Mouse (Mus musculus): Measurements from ENCODE around the gene Cldn4. TPM values are rescaled to one million over a fixed set of nuclear protein-coding genes. Genes with fewer than 3 reads are reported as not detected.

The Cldn4 gene
- polyA plus RNA-seq (2015; fragmentation: Nextera tagmentation; extraction: Ambion mirVana) = not detected in 2 replicates

- ATAC-seq = no peak
- no peaks in the 10 kb centered on the region for H3K9me3 ChIP-seq (ENCODE audit: control insufficient read depth, low read length)
- H3K4me2 ChIP-seq (ENCODE audit: low read length) = no peak within 1 kb of the TSS
- WGBS = 10% methylated on average over 11 of the region's 11 CpGs
- no peak within 1 kb of the TSS for H3K9ac ChIP-seq (replicated peaks; ENCODE audit: low read depth, low read length)
- H3K36me3 ChIP-seq (ENCODE audit: control insufficient read depth, insufficient read depth) = no peaks in the 10 kb centered on the region
- H3K4me1 ChIP-seq (replicated peaks; ENCODE audit: control insufficient read depth, insufficient read depth, low read length) = no peaks in the 10 kb centered on the region
- no peak within 1 kb of the TSS for H3K27ac ChIP-seq (ENCODE audit: low read length)
- H3K27me3 ChIP-seq (replicated peaks; ENCODE audit: control insufficient read depth, insufficient read depth, low read length) = peaks cover 24% of the 10 kb centered on the region
- H3K4me3 ChIP-seq (replicated peaks; ENCODE audit: low read length) = no peak within 1 kb of the TSS
These were observed at the start of gene Cldn4 for GRCm38 (mm10) chr5:134946857-134947255. TSS of gene Cldn4 (minus strand) at chr5:134946934.

GRCm38 (mm10) chr5:134992566-134992965 lies 45.8 kb upstream of the Cldn4 start:
- WGBS = 89% methylated on average over 5 of the region's 5 CpGs
- H3K27me3 ChIP-seq (replicated peaks; ENCODE audit: control insufficient read depth, insufficient read depth, low read length) = peaks cover 4% of the 10 kb centered on the region
- ATAC-seq = no peak
- H3K27ac ChIP-seq (ENCODE audit: low read length) = no peak overlapping the region
- H3K9me3 ChIP-seq (ENCODE audit: control insufficient read depth, low read length) = no peaks in the 10 kb centered on the region
- H3K4me1 ChIP-seq (replicated peaks; ENCODE audit: control insufficient read depth, insufficient read depth, low read length) = no peaks in the 10 kb centered on the region
- H3K4me3 ChIP-seq (replicated peaks; ENCODE audit: low read length) = no peak overlapping the region
- no peak overlapping the region for H3K4me2 ChIP-seq (ENCODE audit: low read length)
- H3K36me3 ChIP-seq (ENCODE audit: control insufficient read depth, insufficient read depth) = no peaks in the 10 kb centered on the region
- H3K9ac ChIP-seq (replicated peaks; ENCODE audit: low read depth, low read length) = no peak overlapping the region

DNA sequence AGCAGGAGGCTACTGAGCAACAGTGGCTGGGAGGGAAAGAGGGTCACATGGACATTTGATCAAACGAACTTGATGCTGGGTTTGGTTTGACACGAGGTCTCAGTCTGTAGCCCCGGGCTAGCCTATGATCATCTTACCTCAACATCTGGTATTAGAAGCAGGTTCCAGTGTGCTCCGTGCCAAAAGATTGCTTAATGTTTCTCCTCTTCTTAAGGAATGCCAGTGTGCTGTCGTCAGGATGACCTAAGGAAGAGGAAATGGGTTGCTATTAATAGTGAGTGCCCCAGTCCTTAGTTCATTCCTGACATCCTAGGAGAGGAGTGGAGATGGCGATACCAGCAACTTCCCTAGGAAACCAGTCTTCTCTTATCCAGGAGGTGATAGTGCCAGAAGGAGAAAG lies 43.0 kb upstream of the Cldn4 start:
- Histone ChIP-seq H3K36me3 (ENCODE audit: control insufficient read depth, insufficient read depth) (no peaks in the 10 kb centered on the region), H3K4me3 (replicated peaks; ENCODE audit: low read length) (no peak overlapping the region), H3K27ac (ENCODE audit: low read length) (no peak overlapping the region), H3K9ac (replicated peaks; ENCODE audit: low read depth, low read length) (no peak overlapping the region), H3K27me3 (replicated peaks; ENCODE audit: control insufficient read depth, insufficient read depth, low read length) (peaks cover 31% of the 10 kb centered on the region), H3K4me2 (ENCODE audit: low read length) (no peak overlapping the region), H3K9me3 (ENCODE audit: control insufficient read depth, low read length) (no peaks in the 10 kb centered on the region), H3K4me1 (replicated peaks; ENCODE audit: control insufficient read depth, insufficient read depth, low read length) (peaks cover 13% of the 10 kb centered on the region)
- WGBS = 78% methylated on average over 6 of the region's 6 CpGs
- no peak for ATAC-seq

- H3K9ac ChIP-seq (replicated peaks; ENCODE audit: low read depth, low read length) = no peak overlapping the region
- peaks cover 32% of the 10 kb centered on the region for H3K27me3 ChIP-seq (replicated peaks; ENCODE audit: control insufficient read depth, insufficient read depth, low read length)
- WGBS = 82% methylated on average over 11 of the region's 11 CpGs
- no peak for ATAC-seq
- H3K4me2 ChIP-seq (ENCODE audit: low read length) = no peak overlapping the region
- peaks cover 13% of the 10 kb centered on the region for H3K4me1 ChIP-seq (replicated peaks; ENCODE audit: control insufficient read depth, insufficient read depth, low read length)
- no peak overlapping the region for H3K27ac ChIP-seq (ENCODE audit: low read length)
- no peak overlapping the region for H3K4me3 ChIP-seq (replicated peaks; ENCODE audit: low read length)
- H3K9me3 ChIP-seq (ENCODE audit: control insufficient read depth, low read length) = no peaks in the 10 kb centered on the region
- H3K36me3 ChIP-seq (ENCODE audit: control insufficient read depth, insufficient read depth) = no peaks in the 10 kb centered on the region
These were observed 42.4 kb upstream of the Cldn4 start for GRCm38 (mm10) chr5:134989166-134989565.

DNA sequence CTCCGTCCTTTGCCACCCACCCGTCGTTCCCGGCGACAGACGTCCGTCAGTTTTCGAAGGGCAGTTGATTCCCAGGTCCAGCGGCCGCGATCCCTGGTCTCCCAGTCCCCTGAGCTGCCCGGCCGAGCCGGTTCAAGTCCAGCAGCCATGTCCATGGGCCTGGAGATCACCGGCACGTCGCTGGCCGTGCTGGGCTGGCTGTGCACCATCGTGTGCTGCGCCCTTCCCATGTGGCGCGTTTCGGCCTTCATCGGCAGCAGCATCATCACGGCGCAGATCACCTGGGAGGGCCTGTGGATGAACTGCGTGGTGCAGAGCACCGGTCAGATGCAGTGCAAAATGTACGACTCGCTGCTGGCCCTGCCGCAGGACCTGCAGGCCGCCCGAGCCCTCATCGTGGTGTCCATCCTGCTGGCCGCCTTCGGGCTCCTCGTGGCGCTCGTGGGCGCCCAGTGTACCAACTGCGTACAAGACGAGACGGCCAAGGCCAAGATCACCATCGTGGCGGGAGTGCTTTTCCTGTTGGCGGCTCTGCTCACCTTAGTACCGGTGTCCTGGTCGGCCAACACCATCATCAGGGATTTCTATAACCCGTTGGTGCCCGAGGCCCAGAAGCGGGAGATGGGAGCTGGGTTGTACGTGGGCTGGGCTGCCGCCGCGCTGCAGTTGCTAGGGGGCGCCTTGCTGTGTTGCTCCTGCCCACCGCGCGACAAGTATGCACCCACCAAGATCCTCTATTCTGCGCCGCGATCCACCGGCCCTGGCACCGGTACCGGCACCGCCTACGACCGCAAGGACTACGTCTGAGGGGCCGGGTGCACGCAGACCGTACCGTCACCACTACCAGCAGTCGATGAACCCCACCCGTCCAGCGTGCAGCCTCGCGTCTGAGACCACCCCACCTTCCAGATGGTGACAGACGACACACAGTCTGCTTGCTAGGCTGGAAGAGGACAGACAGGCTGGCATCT lies 39.8 kb upstream of the Cldn4 start:
- peak overlapping the region; percentile 52 for H3K9ac ChIP-seq (replicated peaks; ENCODE audit: low read depth, low read length)
- H3K4me1 ChIP-seq (replicated peaks; ENCODE audit: control insufficient read depth, insufficient read depth, low read length) = peaks cover 13% of the 10 kb centered on the region
- peak overlapping the region; percentile 44 for H3K4me2 ChIP-seq (ENCODE audit: low read length)
- H3K27ac ChIP-seq (ENCODE audit: low read length) = peak overlapping the region; percentile 38; the same call in 1 of the 2 replicates
- peaks cover 32% of the 10 kb centered on the region for H3K27me3 ChIP-seq (replicated peaks; ENCODE audit: control insufficient read depth, insufficient read depth, low read length)
- peak; percentile 65 for ATAC-seq
- WGBS = 4% methylated on average over 79 of the region's 79 CpGs
- peak overlapping the region; percentile 43 for H3K4me3 ChIP-seq (replicated peaks; ENCODE audit: low read length)
- no peaks in the 10 kb centered on the region for H3K36me3 ChIP-seq (ENCODE audit: control insufficient read depth, insufficient read depth)
- no peaks in the 10 kb centered on the region for H3K9me3 ChIP-seq (ENCODE audit: control insufficient read depth, low read length)

DNA sequence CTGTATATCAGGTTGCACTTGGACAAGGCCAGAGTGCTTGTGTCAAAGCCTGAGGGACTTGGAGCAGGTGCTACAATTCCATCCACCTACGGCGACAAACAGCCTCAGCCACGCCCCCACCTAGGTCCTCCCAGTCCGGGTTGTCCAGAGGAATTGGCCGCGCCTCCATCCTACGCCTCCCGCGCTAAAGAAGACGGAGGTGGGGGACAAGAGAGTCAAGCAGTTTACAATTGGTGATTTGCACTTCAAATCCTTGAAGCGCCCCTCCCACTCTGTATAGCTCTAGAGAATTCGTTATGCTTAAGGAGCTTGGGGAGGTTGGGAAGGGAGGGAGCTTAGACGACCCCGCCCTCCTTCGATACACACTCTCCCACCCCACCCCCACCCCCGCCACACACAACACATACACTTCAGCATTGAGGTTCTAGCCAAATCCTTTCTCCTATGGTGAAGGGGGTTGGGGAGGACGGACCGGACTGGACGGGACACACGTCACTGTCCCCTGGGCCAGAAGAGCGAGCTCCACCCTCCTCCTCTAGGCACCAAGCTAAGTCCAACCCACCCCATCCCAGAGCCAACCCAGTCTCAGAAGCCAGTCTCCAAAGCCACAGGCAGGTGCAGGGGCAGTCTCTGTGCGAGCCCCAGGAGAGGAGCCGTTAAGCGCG lies 39.0 kb upstream of the Cldn4 start, which contains the start of gene Cldn3:
TSS of gene Cldn3 (plus strand) at position 582 of the 665 bp plus-strand sequence.
- Histone ChIP-seq H3K27ac (ENCODE audit: low read length) (peak within 1 kb of the TSS; percentile 38; the same call in 1 of the 2 replicates), H3K36me3 (ENCODE audit: control insufficient read depth, insufficient read depth) (no peaks in the 10 kb centered on the region), H3K9ac (replicated peaks; ENCODE audit: low read depth, low read length) (peak within 1 kb of the TSS; percentile 52), H3K9me3 (ENCODE audit: control insufficient read depth, low read length) (no peaks in the 10 kb centered on the region), H3K4me1 (replicated peaks; ENCODE audit: control insufficient read depth, insufficient read depth, low read length) (peaks cover 13% of the 10 kb centered on the region), H3K27me3 (replicated peaks; ENCODE audit: control insufficient read depth, insufficient read depth, low read length) (peaks cover 32% of the 10 kb centered on the region), H3K4me3 (replicated peaks; ENCODE audit: low read length) (peak within 1 kb of the TSS; percentile 43), H3K4me2 (ENCODE audit: low read length) (peak within 1 kb of the TSS; percentile 44)
- peak; percentile 75 for ATAC-seq
- under 1% methylated on average over 25 of the region's 25 CpGs for WGBS

DNA sequence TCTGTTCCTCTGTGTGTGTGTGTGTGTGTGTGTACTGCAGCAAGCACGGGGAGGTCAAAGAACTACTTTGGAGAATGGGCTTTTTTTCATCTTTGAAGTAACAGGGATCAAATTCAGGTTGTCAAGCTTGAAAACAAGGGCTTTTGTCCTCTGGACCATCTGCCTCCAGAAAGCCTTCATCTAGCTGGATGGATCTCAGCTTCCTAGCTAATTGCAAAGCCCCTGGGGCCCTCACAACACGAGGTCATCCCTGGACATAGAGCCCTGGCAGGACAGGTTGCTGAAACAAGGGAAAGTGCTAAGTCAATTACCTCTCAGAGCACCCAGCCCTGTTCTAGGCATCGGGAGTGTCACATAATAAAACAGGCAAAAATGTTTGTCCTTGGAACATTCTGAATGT lies 37.0 kb upstream of the Cldn4 start:
- H3K27me3 ChIP-seq (replicated peaks; ENCODE audit: control insufficient read depth, insufficient read depth, low read length) = peaks cover 30% of the 10 kb centered on the region
- WGBS = 0% methylated on average over 3 of the region's 3 CpGs
- H3K9ac ChIP-seq (replicated peaks; ENCODE audit: low read depth, low read length) = no peak overlapping the region
- peaks cover 13% of the 10 kb centered on the region for H3K4me1 ChIP-seq (replicated peaks; ENCODE audit: control insufficient read depth, insufficient read depth, low read length)
- no peak overlapping the region for H3K4me3 ChIP-seq (replicated peaks; ENCODE audit: low read length)
- H3K27ac ChIP-seq (ENCODE audit: low read length) = no peak overlapping the region
- H3K36me3 ChIP-seq (ENCODE audit: control insufficient read depth, insufficient read depth) = no peaks in the 10 kb centered on the region
- no peak overlapping the region for H3K4me2 ChIP-seq (ENCODE audit: low read length)
- no peaks in the 10 kb centered on the region for H3K9me3 ChIP-seq (ENCODE audit: control insufficient read depth, low read length)
- ATAC-seq = no peak

DNA sequence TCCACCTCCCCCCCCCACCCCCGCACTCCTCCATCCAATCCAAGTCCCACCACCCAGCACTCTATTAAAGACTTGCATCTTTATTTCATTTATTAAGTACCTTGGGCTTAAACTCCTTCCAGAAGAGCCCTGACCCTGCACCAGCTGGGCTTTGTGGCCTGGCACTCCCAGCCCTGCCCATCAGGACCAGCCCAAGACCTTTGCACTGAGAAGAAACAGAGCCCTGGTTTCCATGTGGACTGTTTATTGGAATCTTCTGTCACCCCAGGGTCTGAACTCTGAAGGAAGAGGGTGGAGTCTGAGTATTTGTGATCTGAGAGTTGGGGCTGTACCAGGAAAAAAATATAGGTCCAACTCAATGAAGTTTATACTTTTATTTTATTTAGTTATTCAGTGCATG lies 36.4 kb upstream of the Cldn4 start:
- no peak overlapping the region for H3K4me2 ChIP-seq (ENCODE audit: low read length)
- H3K9me3 ChIP-seq (ENCODE audit: control insufficient read depth, low read length) = no peaks in the 10 kb centered on the region
- WGBS = 83% methylated on average over 1 of the region's 1 CpGs
- no peak for ATAC-seq
- H3K27ac ChIP-seq (ENCODE audit: low read length) = no peak overlapping the region
- peaks cover 30% of the 10 kb centered on the region for H3K27me3 ChIP-seq (replicated peaks; ENCODE audit: control insufficient read depth, insufficient read depth, low read length)
- no peak overlapping the region for H3K4me3 ChIP-seq (replicated peaks; ENCODE audit: low read length)
- H3K36me3 ChIP-seq (ENCODE audit: control insufficient read depth, insufficient read depth) = no peaks in the 10 kb centered on the region
- no peak overlapping the region for H3K9ac ChIP-seq (replicated peaks; ENCODE audit: low read depth, low read length)
- H3K4me1 ChIP-seq (replicated peaks; ENCODE audit: control insufficient read depth, insufficient read depth, low read length) = peaks cover 13% of the 10 kb centered on the region

GRCm38 (mm10) chr5:134981149-134981548 lies 34.4 kb upstream of the Cldn4 start:
- 79% methylated on average over 10 of the region's 10 CpGs for WGBS
- Histone ChIP-seq H3K4me2 (ENCODE audit: low read length) (no peak overlapping the region), H3K27me3 (replicated peaks; ENCODE audit: control insufficient read depth, insufficient read depth, low read length) (peaks cover 15% of the 10 kb centered on the region), H3K9me3 (ENCODE audit: control insufficient read depth, low read length) (no peaks in the 10 kb centered on the region), H3K4me3 (replicated peaks; ENCODE audit: low read length) (no peak overlapping the region), H3K36me3 (ENCODE audit: control insufficient read depth, insufficient read depth) (no peaks in the 10 kb centered on the region), H3K4me1 (replicated peaks; ENCODE audit: control insufficient read depth, insufficient read depth, low read length) (peaks cover 8% of the 10 kb centered on the region; the same call in 1 of the 2 replicates), H3K9ac (replicated peaks; ENCODE audit: low read depth, low read length) (no peak overlapping the region), H3K27ac (ENCODE audit: low read length) (no peak overlapping the region)
- ATAC-seq = no peak
